Mouse (Mus musculus) thymus, adult 18-20 months (tissue): ENCODE results near the gene Pdcd2l.
A peak's percentile ranks its signal among the peaks of the same experiment; 100 is the strongest.
"Not testable (repeated sequence)": the region's sequence is repeated elsewhere in the genome, so short reads cannot be mapped to it uniquely, and the experiment has no call there.

Experiments used
- DNase-seq, 2 experiments: peaks; one replicate each; pipeline ENCODE4 v3.0.0; 2022; ENCODE audit warnings: mixed read lengths in 2 of 2

Pdcd2l gene

GRCm38 (mm10) chr7:34208027-34208745 lies 11.7 kb upstream of the Pdcd2l start:
- no peak for DNase-seq

GRCm38 (mm10) chr7:34206331-34206730 lies 9.9 kb upstream of the Pdcd2l start:
- DNase-seq, result no peak

- DNase-seq, result not testable (repeated sequence)
These were observed 5.7 kb upstream of the Pdcd2l start for GRCm38 (mm10) chr7:34202147-34202546.

GRCm38 (mm10) chr7:34200829-34201228 lies 4.4 kb upstream of the Pdcd2l start:
- DNase-seq, result no peak

- no peak for DNase-seq
These were observed 1.9 kb upstream of the Pdcd2l start for GRCm38 (mm10) chr7:34198346-34198745.

GRCm38 (mm10) chr7:34195632-34196031 lies 829 bp downstream of the Pdcd2l start:
- DNase-seq, result no peak

GRCm38 (mm10) chr7:34192825-34193224 lies 3.6 kb downstream of the Pdcd2l start:
- DNase-seq, result no peak

GRCm38 (mm10) chr7:34189376-34189989 lies 7.0 kb downstream of the Pdcd2l start:
- no peak for DNase-seq

- no peak for DNase-seq
These were observed 12.7 kb downstream of the Pdcd2l start for GRCm38 (mm10) chr7:34183794-34184193.

- no peak for DNase-seq
These were observed 13.1 kb downstream of the Pdcd2l start for GRCm38 (mm10) chr7:34183356-34183755.

- DNase-seq, result not testable (repeated sequence)
These were observed 20.2 kb downstream of the Pdcd2l start for GRCm38 (mm10) chr7:34176241-34176640.

GRCm38 (mm10) chr7:34172251-34172650 lies 24.2 kb downstream of the Pdcd2l start:
- DNase-seq, result no peak

GRCm38 (mm10) chr7:34169454-34169853 lies 27.0 kb downstream of the Pdcd2l start, which contains the start of gene Uba2:
TSS of gene Uba2 (minus strand) at chr7:34169599.
- DNase-seq, result no peak

- DNase-seq, result peak; percentile 78 to 80
These were observed 27.8 kb downstream of the Pdcd2l start for GRCm38 (mm10) chr7:34168470-34169251.

- peak in 1 of 2 experiments; percentile 10 for DNase-seq
These were observed 28.5 kb downstream of the Pdcd2l start for GRCm38 (mm10) chr7:34167766-34168469.

GRCm38 (mm10) chr7:34166850-34167249 lies 29.6 kb downstream of the Pdcd2l start:
- DNase-seq, result no peak

GRCm38 (mm10) chr7:34165999-34166398 lies 30.5 kb downstream of the Pdcd2l start:
- DNase-seq, result no peak

GRCm38 (mm10) chr7:34164671-34165070 lies 31.8 kb downstream of the Pdcd2l start:
- DNase-seq, result no peak

GRCm38 (mm10) chr7:34159167-34159566 lies 37.3 kb downstream of the Pdcd2l start:
- no peak for DNase-seq

GRCm38 (mm10) chr7:34157994-34158393 lies 38.5 kb downstream of the Pdcd2l start:
- no peak for DNase-seq

- no peak for DNase-seq
These were observed 49.3 kb downstream of the Pdcd2l start for GRCm38 (mm10) chr7:34147193-34147592.

GRCm38 (mm10) chr7:34141123-34141522 lies 55.3 kb downstream of the Pdcd2l start:
- DNase-seq, result no peak

- no peak for DNase-seq
These were observed 57.0 kb downstream of the Pdcd2l start for GRCm38 (mm10) chr7:34139493-34139892.
